Mouse (Mus musculus): ENCODE results near the gene Timm29.

DNA sequence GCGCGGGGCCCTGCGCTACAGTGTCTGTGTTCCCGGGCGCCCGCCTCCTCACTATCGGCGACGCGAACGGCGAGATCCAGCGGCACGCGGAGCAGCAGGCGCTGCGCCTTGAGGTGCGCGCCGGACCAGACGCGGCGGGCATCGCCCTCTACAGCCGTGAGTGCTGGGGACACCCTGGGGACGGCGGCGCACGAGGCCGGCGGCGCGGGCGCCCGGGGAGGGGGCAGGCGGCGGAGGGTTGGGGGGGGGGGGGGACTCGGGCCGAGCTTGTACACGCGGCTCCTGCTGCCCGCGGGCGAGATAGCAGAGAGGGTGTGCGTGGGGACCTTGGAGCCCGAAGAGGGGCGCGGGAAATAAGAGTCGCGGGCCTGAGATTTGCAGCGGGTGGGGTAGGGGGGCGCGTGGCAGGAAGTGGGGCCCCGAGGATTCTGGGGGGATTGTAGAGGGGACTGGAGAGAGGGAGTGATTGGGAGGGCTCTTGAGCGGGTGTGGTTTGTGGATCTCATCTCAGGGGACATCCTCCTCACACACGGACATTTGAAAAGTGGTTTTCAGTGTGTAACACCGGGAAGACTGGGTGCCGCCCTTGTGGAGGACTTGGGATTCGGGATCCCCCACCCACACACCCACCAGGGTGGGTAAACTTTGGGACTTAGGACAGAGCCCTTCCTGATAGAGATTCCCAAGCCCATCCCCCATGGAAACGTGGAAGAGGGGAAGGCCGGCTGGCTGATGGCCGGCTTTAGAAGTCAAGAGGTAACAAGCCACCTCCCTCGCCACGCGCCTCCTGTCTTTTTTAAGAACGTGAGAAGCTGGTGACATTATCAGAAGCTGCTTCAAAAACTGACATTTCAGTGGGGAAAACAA lies 45.2 kb upstream of the Timm29 start:
- TF ChIP-seq CTCF (IDR thresholded peaks at IDR 0.05; ENCODE audit: low read depth) = no peak
- no peak for TF ChIP-seq EP300 (IDR thresholded peaks at IDR 0.05; ENCODE audit: low read depth)

Measured in heart, postnatal 0 days (tissue).